Mouse (Mus musculus): Measurements from ENCODE around the gene Cfap58.

The Cfap58 gene

DNA sequence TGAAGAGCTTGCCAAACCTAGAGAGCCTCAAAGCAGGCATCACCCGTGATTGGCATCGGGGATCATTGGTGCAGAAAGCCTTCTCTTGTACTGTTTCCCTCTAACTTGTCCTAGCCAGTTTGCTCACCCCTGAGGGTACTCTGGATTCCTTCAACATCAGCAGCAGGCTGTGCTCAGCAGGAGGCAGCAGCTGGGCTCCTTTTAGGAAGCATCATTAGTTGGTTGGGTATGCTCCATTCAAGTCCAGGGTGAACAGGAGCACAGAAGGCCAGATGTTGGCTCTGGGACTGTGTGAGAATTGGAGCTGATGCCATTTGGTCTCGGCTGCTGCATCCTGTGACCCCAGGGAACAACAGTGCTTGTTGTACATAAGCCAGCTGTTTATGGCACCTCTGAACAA lies 142.2 kb downstream of the Cfap58 start:
- DNase-seq (ENCODE audit: low spot score in 2 of 2) = no peak

DNA sequence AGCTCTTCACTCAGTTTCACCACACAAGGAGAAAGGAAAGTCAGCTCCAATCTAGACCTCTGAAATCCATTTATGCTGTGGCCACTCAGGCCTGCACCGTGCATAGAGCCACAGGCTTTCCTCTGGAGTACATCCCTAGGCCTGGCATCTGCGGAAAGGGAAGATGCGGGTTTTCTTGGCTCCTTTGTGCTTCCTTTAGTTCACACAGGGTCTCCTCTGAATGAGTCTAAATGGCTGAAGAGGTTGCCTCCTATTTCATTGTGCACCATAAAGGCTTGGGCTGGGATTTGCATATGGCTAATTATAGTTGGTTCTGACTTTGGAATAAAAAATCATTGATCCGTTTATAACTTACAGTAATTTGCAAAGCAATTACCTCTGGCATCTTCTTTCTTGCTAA lies 144.0 kb downstream of the Cfap58 start:
- no peak for DNase-seq (ENCODE audit: low spot score in 2 of 2)

Data from frontal cortex, postnatal 10 days (tissue).